Mouse (Mus musculus) hindlimb bud, embryonic 11.5 days (tissue): ENCODE data around the gene Kirrel.
"Not testable (repeated sequence)": the region's sequence is repeated elsewhere in the genome, so short reads cannot be mapped to it uniquely, and the experiment has no call there.

Experiments used
- DNase-seq: peaks from one replicate; pipeline ENCODE4 v3.0.0-alpha.2; 2012; ENCODE audit warnings: low read depth, low spot score; ENCODE audit errors: extremely low spot score

The Kirrel gene

DNA sequence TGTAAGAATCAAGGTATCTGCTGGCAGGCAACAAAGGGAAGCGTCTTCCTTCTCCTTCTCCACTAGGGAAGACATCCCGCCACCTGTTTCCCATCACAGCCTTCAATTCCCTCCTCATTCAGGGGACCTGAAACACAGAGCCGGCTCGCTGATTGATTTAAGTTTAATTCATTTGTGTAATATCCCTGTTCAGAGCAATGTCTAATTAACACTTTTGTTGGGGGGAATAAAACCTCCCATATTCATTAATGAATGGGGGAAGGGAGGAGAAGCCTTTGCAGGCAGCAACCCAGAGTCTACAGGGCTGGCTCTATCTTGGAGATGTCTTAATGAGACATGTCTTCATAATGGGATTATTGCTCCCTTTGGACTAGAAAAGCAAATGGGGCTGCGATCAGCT lies 34.3 kb downstream of the Kirrel start:
- DNase-seq = no peak

DNA sequence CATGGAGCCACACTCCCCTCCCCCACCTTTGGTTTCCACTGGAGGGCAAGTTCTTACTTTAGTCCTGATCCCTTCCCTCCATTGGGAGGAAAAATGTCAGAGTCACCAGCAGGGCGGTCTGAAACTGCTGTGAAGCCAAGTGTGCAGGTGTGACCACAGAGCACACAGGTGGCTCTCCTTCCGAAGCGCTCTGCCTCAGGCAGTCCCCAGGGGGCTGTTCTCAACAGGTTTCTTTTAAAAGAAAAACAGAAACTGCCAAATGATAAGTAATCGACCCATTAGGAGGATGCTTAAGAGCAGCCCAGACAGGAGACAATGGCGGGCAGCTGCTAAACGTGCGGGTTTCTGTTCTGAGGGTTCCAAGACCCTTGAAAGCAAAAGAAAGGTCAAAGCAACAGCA lies 37.8 kb downstream of the Kirrel start:
- no peak for DNase-seq

DNA sequence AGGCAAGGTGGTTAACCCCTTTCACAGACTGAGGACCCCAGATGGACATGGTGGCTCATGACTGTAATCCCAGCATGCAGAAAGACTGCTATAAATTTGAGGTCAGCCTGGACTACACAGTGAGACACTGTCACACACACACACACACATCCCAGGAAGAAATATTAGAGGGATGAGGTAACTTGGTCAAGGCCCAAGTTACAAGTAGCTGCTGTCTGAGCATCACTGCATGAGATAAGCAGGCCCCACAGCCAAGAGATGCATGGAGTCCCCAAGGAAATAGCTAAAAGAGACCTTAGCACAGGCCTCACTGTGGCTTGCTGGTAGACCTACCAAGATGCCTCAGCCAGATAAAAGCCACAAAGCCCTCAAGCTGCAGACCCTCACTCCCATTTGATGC lies 39.6 kb downstream of the Kirrel start:
- DNase-seq = no peak

DNA sequence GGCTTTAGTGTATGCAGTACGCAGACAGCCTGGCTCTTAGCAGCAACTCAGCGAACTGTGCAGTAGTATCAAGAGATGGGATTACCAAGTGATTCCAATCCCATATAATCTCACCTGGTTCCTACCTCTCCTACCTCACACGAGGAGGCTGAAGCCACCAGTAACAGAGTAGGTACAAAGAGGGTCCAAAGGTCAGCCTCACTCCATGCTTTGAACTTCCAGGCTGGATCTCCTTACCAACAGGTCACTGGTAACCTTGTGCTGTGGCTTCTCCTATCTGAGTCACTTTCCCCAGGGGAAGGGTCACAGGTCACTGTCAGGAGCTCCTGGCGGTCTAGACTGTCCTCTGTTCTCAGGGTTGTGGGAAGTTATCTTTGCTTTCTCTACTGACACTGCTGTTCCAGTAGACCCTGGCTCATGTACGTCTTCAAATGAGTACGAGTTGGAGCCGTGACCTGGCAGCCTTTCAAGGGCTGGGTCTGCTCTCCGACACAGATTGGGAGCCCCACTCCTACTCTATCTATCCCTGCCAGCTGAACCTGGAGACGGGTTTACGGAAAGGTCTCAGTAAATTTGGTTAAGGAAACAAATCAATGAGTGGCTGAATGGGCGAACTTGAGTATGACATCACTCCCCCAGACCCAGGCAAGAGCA lies 42.7 kb downstream of the Kirrel start:
- no peak for DNase-seq

DNA sequence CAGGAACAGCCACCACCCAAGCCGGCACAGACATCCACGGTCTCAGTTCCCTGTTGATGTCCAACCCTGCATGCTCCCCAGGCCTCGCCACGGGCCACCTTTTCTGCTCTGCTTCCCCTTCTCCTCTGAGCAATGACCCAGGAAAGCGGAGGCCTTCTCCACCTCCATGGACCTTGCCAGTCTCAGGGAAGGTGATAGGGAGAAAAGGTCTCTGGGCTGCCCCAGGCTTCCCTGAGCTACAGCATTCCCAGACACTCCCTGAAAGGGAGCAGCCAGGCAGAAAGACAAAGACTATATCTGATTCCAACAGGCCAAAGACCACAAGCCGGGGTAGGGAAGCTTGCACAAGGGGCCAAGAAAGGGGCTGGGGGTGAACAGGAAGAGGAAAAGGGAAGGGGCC lies 43.6 kb downstream of the Kirrel start:
- no peak for DNase-seq

DNA sequence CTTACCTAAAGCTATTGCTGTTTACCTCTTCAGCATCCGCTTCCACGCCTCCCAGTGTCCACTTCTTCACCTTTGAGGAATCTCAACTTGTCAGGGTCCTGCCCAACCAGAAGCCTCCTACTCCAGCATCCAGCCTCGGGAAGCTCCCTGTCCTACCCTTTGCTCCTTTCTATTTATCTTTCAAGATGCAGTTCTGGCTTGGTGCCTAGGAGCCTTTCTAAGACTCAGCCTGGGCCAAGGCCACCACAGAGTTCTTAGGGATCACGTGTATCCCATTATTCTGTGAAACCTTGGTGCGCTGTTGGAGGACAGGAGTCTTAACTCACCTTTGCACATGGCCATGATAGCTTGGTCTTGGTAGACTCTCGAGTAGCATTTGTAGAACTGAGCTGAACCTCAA lies 50.8 kb downstream of the Kirrel start:
- DNase-seq = no peak

DNA sequence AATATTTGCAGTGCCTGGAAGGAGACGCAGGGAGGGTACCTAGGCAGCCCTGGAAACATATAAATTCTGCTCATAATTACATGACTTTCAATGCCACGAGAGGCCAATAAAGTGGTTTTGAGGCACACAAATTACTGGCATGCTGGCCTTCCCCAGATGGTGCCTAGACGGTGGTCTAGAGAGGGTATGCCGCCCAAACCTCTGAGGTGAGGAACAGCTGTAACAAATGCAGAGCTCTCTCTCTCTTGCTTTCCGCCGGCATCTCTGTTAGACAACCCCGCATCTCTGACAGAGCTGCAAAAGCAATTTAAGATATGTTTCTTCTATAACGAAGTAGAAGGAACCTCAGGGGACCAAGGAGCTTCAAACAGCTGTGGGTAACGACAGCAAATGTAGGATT lies 56.3 kb downstream of the Kirrel start:
- DNase-seq = no peak

DNA sequence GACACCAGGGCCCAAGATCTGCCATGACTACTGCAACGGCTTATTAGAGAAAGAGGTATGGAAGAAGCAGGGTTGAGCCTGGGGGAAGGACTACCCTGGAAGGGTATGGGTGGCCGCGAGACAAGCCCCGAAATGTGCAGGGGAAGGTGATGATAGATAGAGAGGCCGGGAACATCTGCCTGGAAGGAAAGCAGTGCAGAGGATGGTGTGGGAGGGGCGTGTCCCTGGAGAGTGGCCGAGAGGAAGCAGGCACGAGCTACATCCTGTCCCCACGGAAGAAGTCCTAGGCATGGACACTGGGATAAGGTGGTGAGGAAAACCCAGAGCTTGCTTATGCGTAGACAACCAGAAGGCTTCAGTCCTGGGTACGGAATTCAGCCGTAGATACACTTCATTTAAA lies 56.9 kb downstream of the Kirrel start:
- DNase-seq = no peak

DNA sequence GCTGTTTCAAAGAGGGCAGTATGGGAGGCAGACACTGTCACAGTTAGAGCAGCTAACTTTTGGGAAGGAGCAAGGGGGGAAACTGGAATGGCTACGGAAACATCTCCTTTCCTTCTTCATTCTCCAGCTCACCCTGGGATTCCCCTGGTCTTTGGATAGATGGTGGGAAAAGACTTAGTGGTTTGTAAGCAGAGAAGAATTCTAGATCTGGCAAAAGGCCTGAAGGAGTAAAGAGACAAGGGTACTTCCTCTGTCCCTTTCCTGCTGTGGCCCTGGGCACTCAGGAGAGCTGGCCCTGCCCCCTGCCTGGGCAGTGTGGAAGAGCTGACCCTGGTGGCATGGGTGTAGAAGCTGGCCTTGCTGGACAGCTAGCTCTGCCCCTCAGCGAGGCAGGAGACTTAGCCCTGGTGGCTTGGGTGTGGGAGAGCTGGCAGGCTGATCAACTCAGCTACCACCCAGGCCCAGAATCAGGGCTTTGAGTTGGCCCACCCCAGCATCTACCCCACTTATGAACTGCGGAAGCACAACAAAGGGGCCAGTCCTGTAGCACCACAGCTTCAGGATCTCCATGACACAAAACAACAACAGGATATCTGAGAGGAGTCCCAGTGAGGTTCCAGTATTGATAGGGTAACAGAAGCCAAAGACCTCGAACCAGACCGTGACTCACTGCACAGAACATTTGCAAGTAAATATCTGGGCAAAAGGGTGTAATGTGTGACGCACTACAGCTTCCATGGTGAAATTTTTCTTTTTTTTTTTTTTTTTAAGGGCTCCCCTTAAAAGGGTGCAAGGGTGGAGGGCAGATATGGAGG lies 58.6 kb downstream of the Kirrel start:
- no peak for DNase-seq

DNA sequence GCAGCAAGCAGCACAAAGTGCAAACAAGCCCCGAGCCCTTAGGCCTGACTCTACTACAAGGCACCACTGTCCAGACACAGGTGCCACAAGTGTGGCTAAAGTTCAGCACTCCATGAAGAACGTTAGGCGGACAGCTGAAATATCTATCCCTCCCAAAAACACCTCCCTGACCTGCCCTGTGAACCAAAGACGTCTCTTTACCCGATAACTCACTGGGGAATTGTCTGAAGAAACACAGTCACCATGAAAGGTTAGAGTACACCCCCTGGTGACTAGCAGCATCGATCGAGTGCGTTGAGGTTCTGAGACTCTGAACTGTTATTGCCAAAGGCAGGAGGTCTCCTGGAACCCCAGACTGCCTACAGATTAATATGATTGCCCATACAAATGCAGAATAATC lies 59.3 kb downstream of the Kirrel start:
- no peak for DNase-seq

DNA sequence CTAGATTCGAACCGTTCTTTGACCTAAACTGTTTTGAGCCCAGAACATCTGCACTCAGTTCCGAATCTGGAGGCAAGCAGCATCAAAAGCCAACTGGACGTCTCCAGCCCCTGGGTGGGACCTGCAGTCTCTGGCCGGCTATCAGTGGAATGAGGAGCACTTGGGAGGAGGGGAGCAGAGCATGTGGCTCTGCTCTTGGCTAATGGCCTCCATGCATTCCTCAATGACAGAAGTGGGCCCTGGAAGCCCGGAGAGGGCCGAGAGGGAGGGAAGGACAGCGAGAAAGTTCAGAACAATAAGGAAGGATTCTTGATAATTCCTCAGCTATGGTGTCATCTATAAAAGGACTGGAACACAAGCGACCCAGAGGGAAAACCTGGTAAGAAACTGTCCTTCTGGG lies 59.7 kb downstream of the Kirrel start:
- no peak for DNase-seq

DNA sequence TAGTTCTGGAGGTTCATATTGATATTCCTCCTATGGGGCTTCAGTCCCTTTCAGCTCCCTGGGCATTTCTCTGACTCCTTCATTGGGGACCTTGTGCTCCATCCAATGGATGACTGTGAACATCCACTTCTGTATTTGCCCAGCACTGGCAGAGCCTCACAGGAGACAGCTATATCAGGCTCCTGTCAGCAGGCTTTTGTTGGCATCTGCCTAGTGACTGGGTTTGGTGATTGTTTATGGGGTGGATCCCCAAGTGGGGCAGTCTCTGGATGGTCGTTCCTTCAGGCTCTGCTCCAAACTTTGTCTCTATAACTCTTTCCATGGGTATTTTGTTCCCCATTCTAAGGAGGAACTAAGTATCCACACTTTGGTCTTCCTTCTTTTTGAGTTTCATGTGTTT lies 60.7 kb downstream of the Kirrel start:
- DNase-seq = not testable (repeated sequence)

DNA sequence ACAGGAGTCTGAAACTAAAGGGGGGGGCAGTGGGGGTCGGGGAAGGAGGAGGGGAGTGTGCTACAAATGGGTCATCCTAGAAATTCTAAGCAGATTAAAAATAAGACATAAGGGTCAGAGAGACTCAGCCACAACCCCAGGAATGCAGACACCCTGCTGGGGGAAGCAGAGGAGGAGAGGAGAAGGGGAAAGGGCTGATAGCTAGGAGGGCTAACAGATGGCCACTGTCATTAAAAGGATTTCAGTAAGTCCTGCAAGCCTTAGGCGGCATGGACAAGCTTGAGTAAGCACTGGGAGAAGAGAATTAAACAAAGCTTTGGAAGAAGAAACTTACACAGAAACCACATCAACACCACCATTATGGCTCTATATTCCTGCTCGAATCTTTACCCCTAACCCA lies 62.3 kb downstream of the Kirrel start:
- DNase-seq = no peak

DNA sequence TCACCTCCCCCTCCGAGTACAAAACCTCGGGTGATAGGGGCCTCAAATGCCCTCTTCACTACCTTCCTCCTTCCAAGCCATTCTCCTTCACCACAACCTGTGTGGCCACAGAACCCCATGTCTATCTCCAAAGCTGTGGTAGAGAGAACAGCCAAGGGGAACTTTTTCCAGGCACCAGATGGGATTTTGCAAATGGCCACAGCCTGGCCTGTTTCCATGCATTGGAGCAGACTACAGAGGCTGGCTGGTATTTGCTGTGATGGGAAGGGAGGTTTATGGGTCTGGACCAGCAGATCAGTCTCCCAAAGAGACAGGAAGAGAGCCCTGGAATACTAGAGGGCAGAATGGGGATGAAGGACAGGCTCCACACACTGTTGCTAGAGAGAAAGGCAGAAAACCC lies 69.7 kb downstream of the Kirrel start:
- no peak for DNase-seq

DNA sequence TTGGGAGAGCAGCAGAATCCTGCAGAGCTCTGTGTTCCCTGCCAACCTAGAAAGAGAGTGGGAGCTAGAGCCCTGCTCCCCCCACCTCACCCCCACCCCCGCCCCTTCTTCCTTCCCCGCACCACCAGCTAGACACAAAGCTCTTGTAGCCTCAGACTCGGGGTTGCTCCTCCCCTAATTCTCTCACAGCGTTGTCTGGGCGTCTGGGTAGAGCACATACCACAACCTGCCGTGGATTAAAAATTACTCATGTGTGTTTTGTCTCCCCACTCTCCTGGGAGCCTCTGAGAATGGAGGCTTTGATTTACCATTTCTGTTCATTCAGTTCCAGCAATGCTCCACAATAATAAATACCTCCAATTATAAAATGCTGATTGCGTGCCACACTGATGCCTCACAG lies 72.2 kb downstream of the Kirrel start:
- DNase-seq = no peak

DNA sequence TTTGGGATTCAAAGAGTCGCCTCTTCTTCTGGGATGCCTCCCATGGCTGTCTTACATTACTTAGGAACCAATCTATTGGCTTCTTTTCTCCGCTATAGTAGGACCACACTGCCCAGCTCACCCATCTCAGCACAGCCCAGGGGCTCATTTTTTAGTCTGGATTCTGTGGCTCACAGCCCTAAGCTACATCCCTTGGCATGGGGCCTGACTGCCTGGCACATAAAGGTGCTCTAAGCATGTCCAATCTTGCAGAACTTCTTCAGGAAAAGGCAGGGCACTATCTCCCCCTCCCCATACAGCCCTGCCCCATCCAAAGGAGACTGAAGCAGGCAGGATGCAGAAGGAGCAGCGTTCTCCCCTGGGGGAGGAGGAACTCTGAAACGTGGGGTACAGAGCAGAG lies 73.6 kb downstream of the Kirrel start:
- DNase-seq = no peak

DNA sequence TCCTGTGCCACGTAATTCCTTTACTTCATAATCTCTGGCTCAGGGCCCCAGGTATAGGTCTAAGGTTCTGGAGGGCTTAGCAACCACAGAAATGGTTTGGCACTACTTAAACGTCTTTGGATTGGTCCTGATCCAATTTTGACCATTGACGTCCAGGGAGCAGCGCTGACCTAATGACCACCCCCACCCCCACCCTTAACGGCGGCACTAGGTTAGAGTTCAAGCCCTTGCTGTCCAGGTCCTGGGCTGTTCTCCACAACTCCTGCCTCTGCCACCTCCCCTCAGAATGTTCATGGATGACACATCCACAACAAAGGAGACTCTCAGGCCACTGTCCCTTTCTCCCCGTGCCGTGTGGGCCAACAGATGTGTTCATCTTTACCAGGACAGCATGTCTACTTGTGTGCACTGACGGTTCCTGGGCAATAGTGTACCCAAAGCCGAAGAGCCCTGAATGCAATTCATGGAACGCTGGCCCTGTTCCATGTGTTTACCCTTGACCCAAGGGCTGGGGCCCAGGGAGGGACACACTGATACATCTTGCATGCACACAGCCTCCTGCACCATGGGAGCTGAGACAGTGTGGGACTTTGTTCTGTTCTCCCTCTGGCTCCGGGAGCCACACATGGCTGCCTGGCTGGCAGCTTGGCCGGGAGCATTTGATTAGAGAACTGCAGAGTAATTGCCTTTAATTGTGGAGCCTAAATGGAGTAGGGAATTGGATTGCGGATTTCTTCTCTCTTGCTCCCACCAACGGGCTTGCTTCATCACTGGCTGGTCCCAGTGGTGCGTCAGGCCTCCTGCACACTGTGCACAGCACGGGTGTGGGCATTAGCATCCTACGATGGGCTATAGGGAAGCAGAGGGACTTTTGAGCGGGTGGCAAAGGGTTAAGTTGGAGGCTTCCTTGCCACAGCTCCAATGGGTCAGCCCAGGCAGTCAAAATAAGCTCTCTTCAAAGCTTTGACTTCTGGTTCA lies 76.3 kb downstream of the Kirrel start:
- DNase-seq = no peak

DNA sequence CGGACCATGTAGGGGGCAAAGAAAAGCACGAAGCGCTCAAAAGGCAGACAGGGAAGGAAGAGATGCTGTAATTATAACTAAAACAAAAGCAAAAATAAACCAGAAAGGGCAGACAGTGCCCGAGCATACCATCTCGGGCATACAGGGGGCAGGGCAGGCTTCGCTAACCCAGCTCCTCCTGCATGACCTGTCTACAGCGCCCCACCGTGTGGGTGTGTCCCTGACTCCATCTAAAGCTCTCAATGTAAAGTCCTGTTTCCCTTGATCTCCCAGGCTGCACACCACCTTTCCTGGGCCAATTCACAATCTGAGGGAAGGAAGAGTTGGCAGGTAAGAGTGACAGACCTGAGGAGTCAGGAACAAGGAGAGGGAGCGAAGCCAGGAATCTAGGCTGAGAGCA lies 77.3 kb downstream of the Kirrel start:
- no peak for DNase-seq

DNA sequence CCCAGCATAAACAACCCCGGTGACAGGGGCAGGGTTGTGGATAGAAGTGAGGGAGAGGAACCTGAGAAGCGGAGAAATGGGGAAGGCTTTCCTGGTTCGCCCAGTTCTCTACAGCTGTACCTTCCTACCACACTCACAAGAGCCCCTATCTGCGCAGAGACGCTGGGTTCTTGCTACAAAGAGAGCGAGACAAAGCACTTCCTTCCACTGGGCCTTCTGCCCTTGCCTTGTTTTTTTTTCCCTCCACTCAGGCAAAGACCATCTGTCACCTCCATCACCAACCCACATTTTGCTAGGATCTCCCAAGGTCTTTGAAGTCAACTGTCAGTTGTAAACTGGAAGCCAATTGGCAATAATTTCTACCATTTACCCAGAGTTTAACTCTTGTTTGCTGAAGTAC lies 80.8 kb downstream of the Kirrel start:
- no peak for DNase-seq

DNA sequence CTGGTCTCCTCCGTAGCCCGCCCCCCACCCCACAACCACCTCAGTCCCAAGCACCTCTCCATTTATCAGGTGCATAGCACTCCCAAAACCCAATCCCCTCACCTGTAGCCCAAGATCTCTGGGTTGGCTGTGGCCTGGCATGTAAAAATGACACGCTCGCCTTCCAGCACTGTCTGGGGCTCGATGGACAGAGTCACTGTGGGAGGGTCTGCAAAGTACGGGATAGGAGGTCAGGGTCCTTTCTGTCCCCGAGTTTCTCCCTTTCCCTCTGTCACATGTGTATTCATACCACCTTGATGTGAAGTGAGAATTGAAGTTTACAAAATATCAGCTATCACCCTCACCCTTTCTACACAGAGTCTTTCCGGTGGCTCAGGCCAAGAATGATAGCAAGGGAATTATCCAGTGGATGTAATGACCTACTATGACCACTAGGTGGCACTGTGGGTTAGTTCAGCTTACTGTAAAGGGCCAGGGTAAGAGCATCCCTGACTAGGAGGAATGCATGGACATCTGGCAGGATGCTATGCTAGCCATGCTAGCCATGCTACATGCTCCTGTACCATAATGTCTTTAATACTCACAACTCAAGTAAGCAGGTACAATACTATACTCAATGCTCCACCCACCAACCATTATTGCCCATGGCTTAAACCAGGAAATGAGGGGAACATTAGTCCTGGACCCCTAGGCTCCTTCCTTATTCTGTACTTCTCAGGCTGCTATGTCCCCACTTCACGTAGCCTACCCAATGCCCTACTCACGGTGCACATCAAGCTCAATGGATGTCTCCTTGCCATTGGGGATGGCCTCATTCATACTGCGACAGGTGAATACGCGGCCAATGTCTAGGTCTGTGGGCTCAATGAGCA lies 84.6 kb downstream of the Kirrel start:
- peak; percentile 74 for DNase-seq

DNA sequence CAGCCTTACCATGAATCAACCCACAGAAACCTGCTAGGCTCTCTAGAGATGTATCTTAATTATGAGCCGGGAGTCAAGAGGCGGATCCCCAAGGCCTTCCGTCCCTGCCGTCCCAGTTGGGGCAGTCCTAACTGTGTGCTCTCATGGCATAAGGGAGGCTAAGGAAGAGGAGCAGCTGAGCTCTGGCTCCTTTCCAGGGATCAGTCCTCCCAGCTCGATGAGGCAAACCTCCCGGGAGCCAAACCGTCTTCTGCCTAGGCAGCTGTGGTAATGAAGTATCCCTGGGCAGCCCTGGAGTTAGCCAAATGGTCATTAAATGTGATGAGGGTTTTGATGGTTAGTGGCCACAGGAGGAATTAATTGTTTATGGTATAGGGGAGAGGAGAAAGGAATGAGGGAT lies 87.4 kb downstream of the Kirrel start:
- DNase-seq = no peak
